Mouse (Mus musculus) small intestine, adult 10 weeks (tissue): Measurements from ENCODE around the gene Tsnaxip1. TPM values are rescaled to one million over a fixed set of nuclear protein-coding genes. Genes with fewer than 3 reads are reported as not detected.

Experiments
- polyA plus RNA-seq: library from polyadenylated mRNA; stranded (reverse); fragments of 350-450 nt; fragmentation: Illumina TruSeq; extraction: RNeasy Lipid Tissue Mini Kit (QIAGEN cat#74804); gene quantifications from one replicate; pipeline ENCODE4 v1.2.3, GENCODE M21; 2014; ENCODE audit warnings: low replicate concordance

The Tsnaxip1 gene
- polyA plus RNA-seq = not detected

DNA sequence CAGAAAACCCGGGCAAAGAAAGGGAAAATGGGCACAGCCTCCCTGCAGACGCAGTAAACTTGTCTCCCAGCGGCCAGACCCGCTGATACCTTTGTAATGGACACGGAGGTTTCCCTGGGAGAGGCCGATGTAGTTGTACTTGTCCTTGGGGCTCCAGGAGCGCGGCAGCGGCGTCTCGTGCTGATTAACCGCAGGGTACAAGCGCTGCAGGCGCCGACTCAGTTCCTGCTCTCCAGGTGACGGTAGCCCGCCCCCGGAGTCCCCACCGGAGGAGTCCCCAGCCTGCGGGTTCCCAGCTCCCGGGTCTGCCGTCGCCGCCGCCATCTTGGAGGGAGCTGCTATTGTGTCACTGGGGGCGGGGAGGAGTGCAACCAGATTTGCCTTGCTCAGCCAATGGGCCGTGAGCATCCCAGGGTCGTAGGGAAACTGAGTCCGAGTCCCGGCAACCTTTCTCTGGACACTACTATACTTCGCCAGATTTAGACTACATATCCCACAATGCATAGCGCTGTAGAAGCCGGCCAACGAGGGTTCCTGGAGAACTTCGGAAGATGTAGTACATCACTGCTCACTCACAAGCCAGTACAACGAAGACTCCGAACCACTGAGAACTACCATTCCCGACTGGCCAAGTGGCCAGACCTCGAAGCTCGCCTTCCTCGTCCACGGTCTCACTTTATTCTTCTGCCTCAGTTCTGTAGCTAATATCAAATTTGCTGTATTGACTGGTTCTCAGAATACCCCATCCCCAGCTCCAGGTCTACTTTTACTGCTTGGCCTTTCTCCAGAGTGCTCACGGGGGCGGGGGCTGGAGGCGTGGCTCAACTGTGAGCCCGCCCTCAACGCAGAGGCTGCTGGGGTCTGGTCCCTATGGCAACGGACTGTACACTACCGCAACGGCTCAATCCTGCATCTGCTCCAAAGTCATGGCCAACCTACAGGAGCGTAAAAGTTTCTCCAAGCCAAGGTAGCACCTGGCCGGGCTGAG lies at the start of gene Tsnaxip1, which contains the start of gene Ranbp10:
Gene Tsnaxip1 (plus strand): TSS at position 871 of the 988 bp plus-strand sequence.
Gene Ranbp10 (minus strand): TSS at position 490 of the 988 bp plus-strand sequence.

GRCm38 (mm10) chr8:105853178-105853577 lies 25.6 kb downstream of the Tsnaxip1 start, which contains the start of gene Cenpt:
Gene Cenpt (minus strand): TSS chr8:105853278.

GRCm38 (mm10) chr8:105854715-105855216 lies 27.2 kb downstream of the Tsnaxip1 start, which contains the start of gene Thap11:
Gene Thap11 (plus strand): TSS chr8:105855132.

DNA sequence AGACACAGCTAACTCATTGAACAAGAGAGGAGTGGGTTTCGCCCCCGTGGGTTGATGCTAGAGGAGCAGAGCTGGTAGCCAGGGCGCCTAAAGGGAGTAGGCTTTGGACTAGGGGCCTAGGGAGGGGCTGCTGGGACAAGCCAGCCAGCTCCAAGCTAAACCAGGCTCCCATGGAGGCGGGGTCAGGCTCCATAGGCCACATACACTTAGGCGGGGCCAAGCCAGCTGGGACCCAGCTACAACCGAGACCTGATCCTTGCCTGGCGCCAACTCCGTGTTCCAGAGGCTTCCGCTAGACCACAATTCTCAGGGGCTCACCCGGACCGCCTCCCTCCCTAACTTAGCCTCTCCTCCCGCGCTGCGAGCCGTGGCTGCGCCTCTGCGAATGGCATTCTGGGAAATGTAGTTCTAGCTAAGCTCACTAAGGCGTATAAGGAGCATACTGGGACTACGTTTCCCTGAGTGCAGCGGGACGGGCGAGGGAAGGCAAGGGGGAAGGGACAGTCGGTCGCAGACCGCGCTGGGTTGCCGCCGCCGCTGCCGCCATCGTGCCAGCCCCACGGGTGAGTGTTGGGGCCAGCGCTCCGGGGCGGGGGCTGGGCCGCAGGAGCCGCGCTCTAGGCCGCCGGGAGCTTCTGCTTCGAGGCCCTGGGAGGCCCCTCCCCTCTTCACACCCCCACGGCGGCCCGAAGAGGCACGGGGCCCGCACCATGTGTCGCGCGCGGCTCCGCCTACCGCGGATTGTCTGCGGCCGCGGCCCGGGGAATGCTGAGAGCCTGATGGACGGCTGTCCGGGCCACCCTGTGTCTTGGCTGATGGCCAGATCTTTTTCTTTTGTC lies 32.8 kb downstream of the Tsnaxip1 start, which contains the start of gene Nutf2:
Gene Nutf2 (plus strand): TSS at position 438 of the 839 bp plus-strand sequence.

GRCm38 (mm10) chr8:105880754-105881520 lies 53.4 kb downstream of the Tsnaxip1 start, which contains the start of gene Edc4:
Gene Edc4 (plus strand): TSS chr8:105880881.

GRCm38 (mm10) chr8:105893339-105893738 lies 65.8 kb downstream of the Tsnaxip1 start, which contains the start of gene Nrn1l:
Gene Nrn1l (plus strand): TSS chr8:105893567.

Other genes with a start within 250 kb of the Tsnaxip1 start
- 0.11 TPM for gene Ripor1, start 222.5 kb upstream of the Tsnaxip1 start, polyA plus RNA-seq
- 64.9 TPM for gene Ctcf, start 191.2 kb upstream of the Tsnaxip1 start, polyA plus RNA-seq
- not detected for gene Agrp, start 190.3 kb upstream of the Tsnaxip1 start, polyA plus RNA-seq
- gene Carmil2, start 141.5 kb upstream of the Tsnaxip1 start, polyA plus RNA-seq = 0.30 TPM
- 0.85 TPM for gene Acd, start 126.6 kb upstream of the Tsnaxip1 start, polyA plus RNA-seq
- gene Pard6a, start 126.6 kb upstream of the Tsnaxip1 start, polyA plus RNA-seq = not detected
- gene 4933405L10Rik, start 120.1 kb upstream of the Tsnaxip1 start, polyA plus RNA-seq = not detected
- not detected for gene Enkd1, start 119.5 kb upstream of the Tsnaxip1 start, polyA plus RNA-seq
- 0.22 TPM for gene Gfod2, start 69.1 kb upstream of the Tsnaxip1 start, polyA plus RNA-seq
- gene Ranbp10, start 381 bp upstream of the Tsnaxip1 start, polyA plus RNA-seq = 3.2 TPM
- gene Cenpt, start 25.5 kb downstream of the Tsnaxip1 start, polyA plus RNA-seq = 1.1 TPM
- gene Thap11, start 27.4 kb downstream of the Tsnaxip1 start, polyA plus RNA-seq = 4.3 TPM
- 40.2 TPM for gene Nutf2, start 32.8 kb downstream of the Tsnaxip1 start, polyA plus RNA-seq
- 1.5 TPM for gene Edc4, start 53.1 kb downstream of the Tsnaxip1 start, polyA plus RNA-seq
- gene Nrn1l, start 65.8 kb downstream of the Tsnaxip1 start, polyA plus RNA-seq = not detected
- 0.52 TPM for gene Pskh1, start 72.7 kb downstream of the Tsnaxip1 start, polyA plus RNA-seq
- gene Ctrl, start 106.1 kb downstream of the Tsnaxip1 start, polyA plus RNA-seq = 24.9 TPM
- gene Psmb10, start 110.7 kb downstream of the Tsnaxip1 start, polyA plus RNA-seq = 1.7 TPM
- gene Lcat, start 115.7 kb downstream of the Tsnaxip1 start, polyA plus RNA-seq = not detected
- gene Slc12a4, start 138.4 kb downstream of the Tsnaxip1 start, polyA plus RNA-seq = 0.26 TPM
- gene Dpep3, start 151.7 kb downstream of the Tsnaxip1 start, polyA plus RNA-seq = not detected
- 1.3 TPM for gene Dus2, start 163.6 kb downstream of the Tsnaxip1 start, polyA plus RNA-seq
- not detected for gene Dpep2nb, start 178.2 kb downstream of the Tsnaxip1 start, polyA plus RNA-seq
- 1.4 TPM for gene Ddx28, start 184.2 kb downstream of the Tsnaxip1 start, polyA plus RNA-seq
- 75.6 TPM for gene Nfatc3, start 231.1 kb downstream of the Tsnaxip1 start, polyA plus RNA-seq